Mouse (Mus musculus) ES-E14 (cell line): ENCODE measurements at regions not wholly inside any gene's neighbourhood (a gene's known extent, or its start where the extent isn't known, plus 50 kb on each side); places are given as distances from the start of the nearest gene placed in this dataset.

Experiments
- CHD2 ChIP-seq: IDR thresholded peaks from 2 replicates; pipeline ENCODE4 v1.6.1; 2014; ENCODE audit warnings: mild to moderate bottlenecking, low read depth, low read length, inconsistent platforms
- HCFC1 ChIP-seq: IDR thresholded peaks from 2 replicates; pipeline ENCODE4 v1.6.1; 2012; ENCODE audit warnings: low read length, inconsistent platforms, borderline replicate concordance; ENCODE audit not compliant: insufficient read depth
- MAFK ChIP-seq: IDR thresholded peaks from 2 replicates; pipeline ENCODE4 v1.6.1; 2014; ENCODE audit warnings: mild to moderate bottlenecking, low read depth, low read length, inconsistent platforms; ENCODE audit not compliant: insufficient read depth
- ZC3H11A ChIP-seq: IDR thresholded peaks from 2 replicates; pipeline ENCODE4 v1.6.1; 2012; ENCODE audit warnings: low read depth, mild to moderate bottlenecking, inconsistent platforms, low read length, borderline replicate concordance
- ZNF384 ChIP-seq: IDR thresholded peaks from 2 replicates; pipeline ENCODE4 v1.6.1; 2012; ENCODE audit warnings: low read depth, low read length, inconsistent platforms

- TF ChIP-seq HCFC1 (no peak), MAFK (no peak), ZC3H11A (no peak), ZNF384 (no peak), CHD2 (no peak)
Observed at GRCm38 (mm10) chr10:95109576-95109975, 164.9 kb upstream of the Plxnc1 start.
